Mouse (Mus musculus): ENCODE measurements around the gene Slc16a11. TPM values are rescaled to one million over a fixed set of nuclear protein-coding genes. Genes with fewer than 3 reads are reported as not detected.

The Slc16a11 gene
- polyA plus RNA-seq, 1 experiment from 2014 or later: 3.0 TPM

GRCm38 (mm10) chr11:70247136-70247845 is 34.7 kb downstream of the Slc16a11 start:
- H3K4me3 ChIP-seq (ENCODE audit: low read length): no peak overlapping the region
- H3K4me1 ChIP-seq (ENCODE audit: control insufficient read depth, insufficient read depth, low read length): no peaks in the 10 kb centered on the region
- WGBS: 55% methylated on average over 9 of the region's 9 CpGs
- peaks cover 20% of the 10 kb centered on the region for H3K27me3 ChIP-seq (ENCODE audit: control insufficient read depth, insufficient read depth, low read length)
- peak; percentile 39; the same call in 1 of the 2 replicates for ATAC-seq (ENCODE audit: low FRiP score, low TSS enrichment)
- no peaks in the 10 kb centered on the region for H3K9me3 ChIP-seq (ENCODE audit: control insufficient read depth, low read length)
- H3K9ac ChIP-seq (ENCODE audit: low read depth, low read length): no peak overlapping the region
- no peak overlapping the region for H3K4me2 ChIP-seq (replicated peaks; ENCODE audit: low read depth, low read length)
- H3K36me3 ChIP-seq (ENCODE audit: control insufficient read depth, insufficient read depth, low read length): no peaks in the 10 kb centered on the region
- H3K27ac ChIP-seq (ENCODE audit: low read depth, low read length): no peak overlapping the region

GRCm38 (mm10) chr11:70250150-70250549 is 37.6 kb downstream of the Slc16a11 start:
- Histone ChIP-seq H3K4me1 (ENCODE audit: control insufficient read depth, insufficient read depth, low read length) (no peaks in the 10 kb centered on the region), H3K4me3 (ENCODE audit: low read length) (no peak overlapping the region), H3K9me3 (ENCODE audit: control insufficient read depth, low read length) (no peaks in the 10 kb centered on the region), H3K36me3 (ENCODE audit: control insufficient read depth, insufficient read depth, low read length) (no peaks in the 10 kb centered on the region), H3K27ac (ENCODE audit: low read depth, low read length) (no peak overlapping the region), H3K9ac (ENCODE audit: low read depth, low read length) (no peak overlapping the region), H3K4me2 (replicated peaks; ENCODE audit: low read depth, low read length) (no peak overlapping the region), H3K27me3 (ENCODE audit: control insufficient read depth, insufficient read depth, low read length) (peaks cover 45% of the 10 kb centered on the region)
- ATAC-seq (ENCODE audit: low FRiP score, low TSS enrichment): no peak
- 66% methylated on average over 11 of the region's 11 CpGs for WGBS

- H3K27me3 ChIP-seq (ENCODE audit: control insufficient read depth, insufficient read depth, low read length): peaks cover 45% of the 10 kb centered on the region
These were observed 39.3 kb downstream of the Slc16a11 start for GRCm38 (mm10) chr11:70251853-70252252.

GRCm38 (mm10) chr11:70254337-70254736 is 41.8 kb downstream of the Slc16a11 start:
- Histone ChIP-seq H3K4me2 (replicated peaks; ENCODE audit: low read depth, low read length) (peak overlapping the region; percentile 50), H3K9me3 (ENCODE audit: control insufficient read depth, low read length) (no peaks in the 10 kb centered on the region), H3K36me3 (ENCODE audit: control insufficient read depth, insufficient read depth, low read length) (no peaks in the 10 kb centered on the region), H3K9ac (ENCODE audit: low read depth, low read length) (no peak overlapping the region), H3K4me3 (ENCODE audit: low read length) (peak overlapping the region; percentile 32), H3K27ac (ENCODE audit: low read depth, low read length) (no peak overlapping the region), H3K27me3 (ENCODE audit: control insufficient read depth, insufficient read depth, low read length) (peaks cover 43% of the 10 kb centered on the region), H3K4me1 (ENCODE audit: control insufficient read depth, insufficient read depth, low read length) (no peaks in the 10 kb centered on the region)
- peak; percentile 24; the same call in 1 of the 2 replicates for ATAC-seq (ENCODE audit: low FRiP score, low TSS enrichment)
- whole genome bisulfite sequencing: 2% methylated on average over 18 of the region's 18 CpGs

More at GRCm38 (mm10) chr11:70251853-70252252, 39.3 kb downstream of the Slc16a11 start:
- no peaks in the 10 kb centered on the region for H3K4me1 ChIP-seq (ENCODE audit: control insufficient read depth, insufficient read depth, low read length)
- no peaks in the 10 kb centered on the region for H3K9me3 ChIP-seq (ENCODE audit: control insufficient read depth, low read length)
- no peak for ATAC-seq (ENCODE audit: low FRiP score, low TSS enrichment)
- H3K27ac ChIP-seq (ENCODE audit: low read depth, low read length): no peak overlapping the region
- H3K4me3 ChIP-seq (ENCODE audit: low read length): no peak overlapping the region
- WGBS: 76% methylated on average over 8 of the region's 8 CpGs
- no peaks in the 10 kb centered on the region for H3K36me3 ChIP-seq (ENCODE audit: control insufficient read depth, insufficient read depth, low read length)
- H3K4me2 ChIP-seq (replicated peaks; ENCODE audit: low read depth, low read length): no peak overlapping the region
- no peak overlapping the region for H3K9ac ChIP-seq (ENCODE audit: low read depth, low read length)

- peaks cover 39% of the 10 kb centered on the region for H3K27me3 ChIP-seq (ENCODE audit: control insufficient read depth, insufficient read depth, low read length)
- H3K4me3 ChIP-seq (ENCODE audit: low read length): peak within 1 kb of the TSS; percentile 32
- H3K4me1 ChIP-seq (ENCODE audit: control insufficient read depth, insufficient read depth, low read length): no peaks in the 10 kb centered on the region
- peak within 1 kb of the TSS; percentile 50 for H3K4me2 ChIP-seq (replicated peaks; ENCODE audit: low read depth, low read length)
- 1% methylated on average over 25 of the region's 25 CpGs for WGBS
- H3K27ac ChIP-seq (ENCODE audit: low read depth, low read length): no peak within 1 kb of the TSS
- no peak within 1 kb of the TSS for H3K9ac ChIP-seq (ENCODE audit: low read depth, low read length)
- no peaks in the 10 kb centered on the region for H3K9me3 ChIP-seq (ENCODE audit: control insufficient read depth, low read length)
- H3K36me3 ChIP-seq (ENCODE audit: control insufficient read depth, insufficient read depth, low read length): no peaks in the 10 kb centered on the region
- ATAC-seq (ENCODE audit: low FRiP score, low TSS enrichment): peak; percentile 72
These were observed 42.5 kb downstream of the Slc16a11 start, which contains the start of gene Alox12 for GRCm38 (mm10) chr11:70254931-70255531. TSS of gene Alox12 (minus strand) at chr11:70255353.

GRCm38 (mm10) chr11:70259035-70259434 is 46.5 kb downstream of the Slc16a11 start:
- no peak for ATAC-seq (ENCODE audit: low FRiP score, low TSS enrichment)
- no peak overlapping the region for H3K4me2 ChIP-seq (replicated peaks; ENCODE audit: low read depth, low read length)
- H3K9me3 ChIP-seq (ENCODE audit: control insufficient read depth, low read length): no peaks in the 10 kb centered on the region
- no peaks in the 10 kb centered on the region for H3K36me3 ChIP-seq (ENCODE audit: control insufficient read depth, insufficient read depth, low read length)
- H3K27ac ChIP-seq (ENCODE audit: low read depth, low read length): no peak overlapping the region
- no peak overlapping the region for H3K9ac ChIP-seq (ENCODE audit: low read depth, low read length)
- H3K4me3 ChIP-seq (ENCODE audit: low read length): no peak overlapping the region
- no peaks in the 10 kb centered on the region for H3K4me1 ChIP-seq (ENCODE audit: control insufficient read depth, insufficient read depth, low read length)
- 96% methylated on average over 4 of the region's 4 CpGs for WGBS
- H3K27me3 ChIP-seq (ENCODE audit: control insufficient read depth, insufficient read depth, low read length): peaks cover 14% of the 10 kb centered on the region

- Histone ChIP-seq H3K4me1 (ENCODE audit: control insufficient read depth, insufficient read depth, low read length) (no peaks in the 10 kb centered on the region), H3K27ac (ENCODE audit: low read depth, low read length) (no peak overlapping the region), H3K9me3 (ENCODE audit: control insufficient read depth, low read length) (no peaks in the 10 kb centered on the region), H3K4me2 (replicated peaks; ENCODE audit: low read depth, low read length) (no peak overlapping the region), H3K4me3 (ENCODE audit: low read length) (no peak overlapping the region), H3K9ac (ENCODE audit: low read depth, low read length) (no peak overlapping the region), H3K27me3 (ENCODE audit: control insufficient read depth, insufficient read depth, low read length) (no peaks in the 10 kb centered on the region), H3K36me3 (ENCODE audit: control insufficient read depth, insufficient read depth, low read length) (no peaks in the 10 kb centered on the region)
- no peak for ATAC-seq (ENCODE audit: low FRiP score, low TSS enrichment)
- WGBS: 63% methylated on average over 3 of the region's 3 CpGs
These were observed 52.7 kb downstream of the Slc16a11 start for GRCm38 (mm10) chr11:70265252-70265651.

GRCm38 (mm10) chr11:70265819-70266218 is 53.3 kb downstream of the Slc16a11 start:
- no peak for ATAC-seq (ENCODE audit: low FRiP score, low TSS enrichment)

More at GRCm38 (mm10) chr11:70265819-70266218, 53.3 kb downstream of the Slc16a11 start:
- H3K27ac ChIP-seq (ENCODE audit: low read depth, low read length): no peak overlapping the region
- H3K9ac ChIP-seq (ENCODE audit: low read depth, low read length): no peak overlapping the region
- H3K27me3 ChIP-seq (ENCODE audit: control insufficient read depth, insufficient read depth, low read length): no peaks in the 10 kb centered on the region
- no peaks in the 10 kb centered on the region for H3K9me3 ChIP-seq (ENCODE audit: control insufficient read depth, low read length)
- H3K36me3 ChIP-seq (ENCODE audit: control insufficient read depth, insufficient read depth, low read length): no peaks in the 10 kb centered on the region
- H3K4me1 ChIP-seq (ENCODE audit: control insufficient read depth, insufficient read depth, low read length): no peaks in the 10 kb centered on the region
- WGBS: 67% methylated on average over 4 of the region's 4 CpGs
- H3K4me2 ChIP-seq (replicated peaks; ENCODE audit: low read depth, low read length): no peak overlapping the region
- H3K4me3 ChIP-seq (ENCODE audit: low read length): no peak overlapping the region
